Mouse (Mus musculus) CH12.LX (cell line): ENCODE measurements around the gene Slc45a3. TPM values are rescaled to one million over a fixed set of nuclear protein-coding genes. Genes with fewer than 3 reads are reported as not detected.

ENCODE experiments used
- DNase-seq: peaks from one replicate; pipeline ENCODE4 v3.0.0-alpha.2; 2013; ENCODE audit errors: extremely low read depth
- H3K27ac ChIP-seq: 2 replicates; pipeline ENCODE4 v1.5.1; 2012; ENCODE audit warnings: low read depth, mild to moderate bottlenecking, control low read depth, moderate library complexity; ENCODE audit not compliant: insufficient read depth
- H3K27me3 ChIP-seq: replicated peaks from 2 replicates; pipeline ENCODE3; 2012; ENCODE audit warnings: inconsistent platforms
- H3K36me3 ChIP-seq, 2 experiments: replicated peaks in 1 of 2; 2 replicates each; pipeline versions ENCODE3 to v1.6.1; 2012; ENCODE audit warnings: inconsistent platforms in 1 of 2, low read length in 1 of 2, mild to moderate bottlenecking in 1 of 2, mixed read lengths in 1 of 2, moderate library complexity in 1 of 2; ENCODE audit not compliant: control insufficient read depth in 1 of 2, insufficient read depth in 1 of 2
- H3K4me1 ChIP-seq, 2 experiments: 2 replicates each; pipeline ENCODE4 v1.6.1; 2012; ENCODE audit warnings: inconsistent platforms in 1 of 2, moderate library complexity in 1 of 2; ENCODE audit not compliant: insufficient read depth in 2 of 2, control insufficient read depth in 1 of 2
- H3K4me2 ChIP-seq: 2 replicates; pipeline ENCODE4 v1.6.1; 2012; ENCODE audit warnings: low read depth, mild to moderate bottlenecking, control low read depth; ENCODE audit not compliant: poor library complexity, insufficient read depth, severe bottlenecking
- H3K4me3 ChIP-seq, 3 experiments: fragments of 150-350 bp in 1 of 3; sonication (generic) in 1 of 3; replicated peaks in 1 of 3; 2 replicates each; pipeline versions ENCODE3 to v1.5.1; 2011 to 2012; ENCODE audit warnings: low read depth in 2 of 3, low read length in 2 of 3, mild to moderate bottlenecking in 2 of 3, moderate library complexity in 2 of 3, control low read depth in 1 of 3, improper control_type of control experiment in 1 of 3, inconsistent platforms in 1 of 3, mixed read lengths in 1 of 3; ENCODE audit not compliant: poor library complexity in 1 of 3
- H3K79me2 ChIP-seq: replicated peaks from 2 replicates; pipeline ENCODE4 v1.6.1; 2012; ENCODE audit warnings: mild to moderate bottlenecking, moderate library complexity; ENCODE audit not compliant: control insufficient read depth, poor library complexity, insufficient read depth, severe bottlenecking; ENCODE audit errors: extremely low read depth
- H3K9ac ChIP-seq: 2 replicates; pipeline ENCODE4 v1.6.1; 2012; ENCODE audit warnings: low read depth, mild to moderate bottlenecking, control low read depth, moderate library complexity; ENCODE audit not compliant: insufficient read depth
- H3K9me3 ChIP-seq: replicated peaks from 2 replicates; pipeline ENCODE3; 2012; ENCODE audit warnings: low read length, inconsistent platforms, mixed read lengths
- EP300 ChIP-seq: IDR thresholded peaks from 2 replicates; pipeline ENCODE4 v1.6.1; 2011; ENCODE audit warnings: low read length, improper control_type of control experiment
- ETS1 ChIP-seq: conservative IDR thresholded peaks from 2 replicates; pipeline ENCODE4 v1.6.1; 2012; ENCODE audit warnings: low read depth, mild to moderate bottlenecking, inconsistent platforms, low read length, improper control_type of control experiment, moderate library complexity
- HCFC1 ChIP-seq: IDR thresholded peaks from 2 replicates; pipeline ENCODE4 v1.6.1; 2012; ENCODE audit warnings: low read depth, mild to moderate bottlenecking, inconsistent platforms, low read length, improper control_type of control experiment
- IRF4 ChIP-seq: IDR thresholded peaks from 2 replicates; pipeline ENCODE4 v1.6.1; 2014; ENCODE audit warnings: low read depth, mild to moderate bottlenecking, inconsistent platforms, low read length, improper control_type of control experiment
- JUND ChIP-seq: conservative IDR thresholded peaks from 2 replicates; pipeline ENCODE4 v1.6.1; 2011; ENCODE audit warnings: low read depth, low read length, improper control_type of control experiment
- MAFK ChIP-seq: IDR thresholded peaks from 2 replicates; pipeline ENCODE4 v1.6.1; 2011; ENCODE audit warnings: low read length, improper control_type of control experiment; ENCODE audit not compliant: insufficient replicate concordance
- MAX ChIP-seq: IDR thresholded peaks from 2 replicates; pipeline ENCODE4 v1.6.1; 2011; ENCODE audit warnings: low read length, improper control_type of control experiment
- MAZ ChIP-seq: IDR thresholded peaks from 2 replicates; pipeline ENCODE4 v1.6.1; 2012; ENCODE audit warnings: low read depth, mild to moderate bottlenecking, inconsistent platforms, low read length, improper control_type of control experiment, moderate library complexity
- MEF2A ChIP-seq: IDR thresholded peaks from 2 replicates; pipeline ENCODE4 v1.6.1; 2014; ENCODE audit warnings: low read depth, mild to moderate bottlenecking, inconsistent platforms, low read length, improper control_type of control experiment, borderline replicate concordance
- MYC ChIP-seq: IDR thresholded peaks from 2 replicates; pipeline ENCODE4 v1.6.1; 2011; ENCODE audit warnings: low read depth, mild to moderate bottlenecking, improper control_type of control experiment, low read length
- POLR2A ChIP-seq: IDR thresholded peaks from 2 replicates; pipeline ENCODE4 v1.6.1; 2011; ENCODE audit warnings: low read depth, mild to moderate bottlenecking, improper control_type of control experiment, low read length
- SMC3 ChIP-seq: IDR thresholded peaks from 2 replicates; pipeline ENCODE4 v1.6.1; 2011; ENCODE audit warnings: low read depth, low read length, improper control_type of control experiment
- TBP ChIP-seq: conservative IDR thresholded peaks from 2 replicates; pipeline ENCODE4 v1.6.1; 2011; ENCODE audit warnings: low read depth, low read length, improper control_type of control experiment
- UBTF ChIP-seq: IDR thresholded peaks from 2 replicates; pipeline ENCODE4 v1.6.1; 2012; ENCODE audit warnings: low read depth, mild to moderate bottlenecking, inconsistent platforms, low read length, improper control_type of control experiment, moderate library complexity
- USF1 ChIP-seq: IDR thresholded peaks from 2 replicates; pipeline ENCODE4 v1.6.1; 2014; ENCODE audit warnings: low read depth, mild to moderate bottlenecking, inconsistent platforms, low read length, improper control_type of control experiment
- ZC3H11A ChIP-seq: IDR thresholded peaks from 2 replicates; pipeline ENCODE4 v1.6.1; 2012; ENCODE audit warnings: low read depth, mild to moderate bottlenecking, inconsistent platforms, low read length, improper control_type of control experiment
- ZMIZ1 ChIP-seq: IDR thresholded peaks from 2 replicates; pipeline ENCODE4 v1.6.1; 2012; ENCODE audit warnings: low read depth, mild to moderate bottlenecking, inconsistent platforms, low read length, improper control_type of control experiment
- dilution Hi-C: fragments of 300-500 bp; cut with MboI; formaldehyde crosslinking; loops from 2 replicates; pipeline ENCODE4 v1.14.3; 2020; ENCODE audit warnings: low sequenced_read_pairs; ENCODE audit not compliant: extremely low pct_unique_long_range_greater_than_20kb, extremely low pct_ligation_motif_present
- in situ Hi-C: fragments of 300-500 bp; cut with MboI; formaldehyde crosslinking; loops from 3 replicates; pipeline ENCODE4 v1.14.3; 2019; ENCODE audit warnings: low sequenced_read_pairs, low pct_ligation_motif_present, low pct_unique_long_range_greater_than_20kb, mixed read lengths
- polyA plus RNA-seq: library from polyadenylated mRNA; unstranded; fragments of >175 nt; gene quantifications from 2 replicates; pipeline ENCODE4 v1.2.1, GENCODE M21; 2012; ENCODE audit warnings: low read depth; ENCODE audit not compliant: insufficient read length
- total RNA-seq, 2 experiments: library from RNA; depleted of rRNA; stranded (reverse); fragments of 300-350 nt in 1 of 2; fragments of >200 nt in 1 of 2; gene quantifications; 2 replicates each; pipeline ENCODE4 v1.2.3; 2012 to 2014

The Slc45a3 gene
- total and polyA plus RNA-seq, 3 experiments: 0.16 to 0.47 (median 0.20) TPM

- H3K4me3 ChIP-seq: no peak overlapping the region
- H3K9ac ChIP-seq: no peak overlapping the region
- in situ Hi-C loops: no loop called here
- DNase-seq: no peak
- H3K9me3 ChIP-seq: no peaks in the 10 kb centered on the region
- TF ChIP-seq UBTF (no peak), ZMIZ1 (no peak), USF1 (no peak), TBP (no peak), POLR2A (no peak), MAX (no peak), SMC3 (no peak), MEF2A (no peak), JUND (no peak)
- TF ChIP-seq, all 38 proteins: peak for 0
- Histone ChIP-seq H3K27me3 (peaks cover 90% of the 10 kb centered on the region), H3K4me2 (no peak overlapping the region), H3K36me3 (no peaks in the 10 kb centered on the region), H3K27ac (no peak overlapping the region), H3K4me1 (0 out of 4 replicates have a peak, but pooled peaks cover 0 to 4% of the 10 kb centered on the region in 2 experiments), H3K79me2 (no peaks in the 10 kb centered on the region)
- dilution Hi-C loops: no loop called here
These were observed 7.1 kb downstream of the Slc45a3 start for GRCm38 (mm10) chr1:131969825-131970224.

GRCm38 (mm10) chr1:131970322-131970660 lies 7.5 kb downstream of the Slc45a3 start:
- no peak for DNase-seq
- no peak overlapping the region for H3K4me2 ChIP-seq
- H3K27me3 ChIP-seq: peaks cover 90% of the 10 kb centered on the region
- dilution Hi-C loops (no loop called here), in situ Hi-C loops (no loop called here)
- no peaks in the 10 kb centered on the region for H3K79me2 ChIP-seq
- no peaks in the 10 kb centered on the region for H3K36me3 ChIP-seq
- TF ChIP-seq ETS1: no peak
- no peak for TF ChIP-seq POLR2A
- no peak for TF ChIP-seq UBTF
- TF ChIP-seq MAFK: no peak
- TF ChIP-seq HCFC1: no peak
- no peak for TF ChIP-seq EP300
- TF ChIP-seq MAZ: no peak
- TF ChIP-seq SMC3: no peak
- TF ChIP-seq IRF4: no peak
- TF ChIP-seq MYC: no peak
- no peak for TF ChIP-seq ZMIZ1
- TF ChIP-seq ZC3H11A: no peak
- H3K9me3 ChIP-seq: no peaks in the 10 kb centered on the region
- no peak overlapping the region for H3K27ac ChIP-seq
- no peak overlapping the region for H3K4me3 ChIP-seq
- H3K9ac ChIP-seq: no peak overlapping the region
- H3K4me1 ChIP-seq: 0 out of 4 replicates have a peak, but pooled peaks cover 0 to 4% of the 10 kb centered on the region in 2 experiments
